Mouse (Mus musculus): ENCODE results near the gene Tmc5. TPM values are rescaled to one million over a fixed set of nuclear protein-coding genes. Genes with fewer than 3 reads are reported as not detected.

The Tmc5 gene
- polyA plus RNA-seq, 1 experiment from 2014 or later = 0.51 TPM

GRCm38 (mm10) chr7:118590726-118591305 is 6.3 kb upstream of the Tmc5 start:
- no peak for DNase-seq (ENCODE audit: low spot score)
- no peaks in the 10 kb centered on the region for H3K36me3 ChIP-seq
- 93% methylated on average over 5 of the region's 5 CpGs for WGBS
- no peak overlapping the region; the same call in 1 of the 2 replicates for H3K27ac ChIP-seq
- no peaks in the 10 kb centered on the region for H3K9me3 ChIP-seq
- peaks cover 4% of the 10 kb centered on the region for H3K27me3 ChIP-seq (ENCODE audit: insufficient read depth, poor library complexity, severe bottlenecking)
- H3K4me3 ChIP-seq = no peak overlapping the region
- peaks cover 43% of the 10 kb centered on the region for H3K4me1 ChIP-seq (replicated peaks)

- H3K36me3 ChIP-seq = no peaks in the 10 kb centered on the region
- 34% methylated on average over 6 of the region's 6 CpGs for WGBS
- H3K4me3 ChIP-seq = 0 out of 2 replicates have a peak overlapping the region, but pooled peaks have one; percentile 6
- peak overlapping the region; percentile 93 for H3K27ac ChIP-seq
- H3K9me3 ChIP-seq = no peaks in the 10 kb centered on the region
- peaks cover 55% of the 10 kb centered on the region for H3K4me1 ChIP-seq (replicated peaks)
- DNase-seq (ENCODE audit: low spot score) = peak; percentile 27
- H3K27me3 ChIP-seq (ENCODE audit: insufficient read depth, poor library complexity, severe bottlenecking) = peaks cover 17% of the 10 kb centered on the region
These were observed 5.0 kb upstream of the Tmc5 start for GRCm38 (mm10) chr7:118592146-118592545.

- no peaks in the 10 kb centered on the region for H3K9me3 ChIP-seq
- H3K27me3 ChIP-seq (ENCODE audit: insufficient read depth, poor library complexity, severe bottlenecking) = peaks cover 32% of the 10 kb centered on the region
- 3% methylated on average over 9 of the region's 9 CpGs for WGBS
- H3K36me3 ChIP-seq = no peaks in the 10 kb centered on the region
- H3K4me3 ChIP-seq = peak overlapping the region; percentile 43
- DNase-seq (ENCODE audit: low spot score) = peak; percentile 93
- peak overlapping the region; percentile 93 for H3K27ac ChIP-seq
- peaks cover 63% of the 10 kb centered on the region for H3K4me1 ChIP-seq (replicated peaks)
These were observed 3.3 kb upstream of the Tmc5 start for GRCm38 (mm10) chr7:118593567-118594407.

GRCm38 (mm10) chr7:118594611-118595010 is 2.5 kb upstream of the Tmc5 start:
- WGBS = 32% methylated on average over 10 of the region's 10 CpGs
- Histone ChIP-seq H3K4me3 (peak overlapping the region; percentile 43), H3K4me1 (replicated peaks) (peaks cover 63% of the 10 kb centered on the region)

GRCm38 (mm10) chr7:118595228-118595627 is 1.9 kb upstream of the Tmc5 start:
- WGBS = 3% methylated on average over 14 of the region's 14 CpGs
- H3K27me3 ChIP-seq (ENCODE audit: insufficient read depth, poor library complexity, severe bottlenecking) = peaks cover 34% of the 10 kb centered on the region

More at GRCm38 (mm10) chr7:118594611-118595010, 2.5 kb upstream of the Tmc5 start:
- Histone ChIP-seq H3K9me3 (no peaks in the 10 kb centered on the region), H3K27ac (peak overlapping the region; percentile 93), H3K36me3 (no peaks in the 10 kb centered on the region), H3K27me3 (ENCODE audit: insufficient read depth, poor library complexity, severe bottlenecking) (peaks cover 34% of the 10 kb centered on the region)
- DNase-seq (ENCODE audit: low spot score) = no peak

GRCm38 (mm10) chr7:118596271-118596670 is 826 bp upstream of the Tmc5 start:
- DNase-seq (ENCODE audit: low spot score) = no peak
- Histone ChIP-seq H3K4me3 (no peak overlapping the region), H3K9me3 (no peaks in the 10 kb centered on the region), H3K4me1 (replicated peaks) (peaks cover 63% of the 10 kb centered on the region), H3K36me3 (no peaks in the 10 kb centered on the region), H3K27ac (no peak overlapping the region), H3K27me3 (ENCODE audit: insufficient read depth, poor library complexity, severe bottlenecking) (peaks cover 34% of the 10 kb centered on the region)
- WGBS = 74% methylated on average over 11 of the region's 11 CpGs

More at GRCm38 (mm10) chr7:118595228-118595627, 1.9 kb upstream of the Tmc5 start:
- Histone ChIP-seq H3K27ac (peak overlapping the region; percentile 93), H3K36me3 (no peaks in the 10 kb centered on the region), H3K9me3 (no peaks in the 10 kb centered on the region), H3K4me3 (peak overlapping the region; percentile 43), H3K4me1 (replicated peaks) (peaks cover 63% of the 10 kb centered on the region)
- DNase-seq (ENCODE audit: low spot score) = peak; percentile 94

- no peak overlapping the region for H3K4me3 ChIP-seq
- 72% methylated on average over 12 of the region's 12 CpGs for WGBS
- no peak overlapping the region for H3K27ac ChIP-seq
- peaks cover 34% of the 10 kb centered on the region for H3K27me3 ChIP-seq (ENCODE audit: insufficient read depth, poor library complexity, severe bottlenecking)
- no peaks in the 10 kb centered on the region for H3K36me3 ChIP-seq
- DNase-seq (ENCODE audit: low spot score) = no peak
- peaks cover 27% of the 10 kb centered on the region for H3K4me1 ChIP-seq (replicated peaks)
- H3K9me3 ChIP-seq = no peaks in the 10 kb centered on the region
These were observed 3.0 kb downstream of the Tmc5 start for GRCm38 (mm10) chr7:118599954-118600631.

- no peak for DNase-seq (ENCODE audit: low spot score)
- Histone ChIP-seq H3K27me3 (ENCODE audit: insufficient read depth, poor library complexity, severe bottlenecking) (no peaks in the 10 kb centered on the region), H3K9me3 (0 out of 2 replicates have a peak, but pooled peaks cover 3% of the 10 kb centered on the region), H3K27ac (no peak overlapping the region), H3K4me3 (no peak overlapping the region), H3K36me3 (no peaks in the 10 kb centered on the region), H3K4me1 (replicated peaks) (no peaks in the 10 kb centered on the region)
- WGBS = 86% methylated on average over 8 of the region's 8 CpGs
These were observed 7.7 kb downstream of the Tmc5 start for GRCm38 (mm10) chr7:118604842-118605241.

- no peaks in the 10 kb centered on the region for H3K27me3 ChIP-seq (ENCODE audit: insufficient read depth, poor library complexity, severe bottlenecking)
- H3K36me3 ChIP-seq = no peaks in the 10 kb centered on the region
- H3K27ac ChIP-seq = no peak overlapping the region
- DNase-seq (ENCODE audit: low spot score) = no peak
- peaks cover 10% of the 10 kb centered on the region; the same call in 1 of the 2 replicates for H3K4me1 ChIP-seq (replicated peaks)
- no peak overlapping the region for H3K4me3 ChIP-seq
- WGBS = 95% methylated on average over 7 of the region's 7 CpGs
- H3K9me3 ChIP-seq = 0 out of 2 replicates have a peak, but pooled peaks cover 3% of the 10 kb centered on the region
These were observed 12.7 kb downstream of the Tmc5 start for GRCm38 (mm10) chr7:118609815-118610214.

GRCm38 (mm10) chr7:118610721-118611120 is 13.6 kb downstream of the Tmc5 start:
- Histone ChIP-seq H3K27me3 (ENCODE audit: insufficient read depth, poor library complexity, severe bottlenecking) (no peaks in the 10 kb centered on the region), H3K4me3 (no peak overlapping the region), H3K4me1 (replicated peaks) (peaks cover 12% of the 10 kb centered on the region; the same call in 1 of the 2 replicates), H3K27ac (no peak overlapping the region), H3K9me3 (0 out of 2 replicates have a peak, but pooled peaks cover 3% of the 10 kb centered on the region), H3K36me3 (no peaks in the 10 kb centered on the region)
- no peak for DNase-seq (ENCODE audit: low spot score)
- WGBS = 85% methylated on average over 13 of the region's 13 CpGs

GRCm38 (mm10) chr7:118611185-118611749 is 14.2 kb downstream of the Tmc5 start:
- Histone ChIP-seq H3K36me3 (no peaks in the 10 kb centered on the region), H3K4me1 (replicated peaks) (peaks cover 12% of the 10 kb centered on the region; the same call in 1 of the 2 replicates), H3K9me3 (0 out of 2 replicates have a peak, but pooled peaks cover 3% of the 10 kb centered on the region), H3K27me3 (ENCODE audit: insufficient read depth, poor library complexity, severe bottlenecking) (no peaks in the 10 kb centered on the region), H3K27ac (no peak overlapping the region), H3K4me3 (no peak overlapping the region)
- 86% methylated on average over 4 of the region's 4 CpGs for WGBS
- no peak for DNase-seq (ENCODE audit: low spot score)

GRCm38 (mm10) chr7:118611933-118612332 is 14.8 kb downstream of the Tmc5 start:
- Histone ChIP-seq H3K9me3 (no peaks in the 10 kb centered on the region), H3K4me3 (no peak overlapping the region), H3K27me3 (ENCODE audit: insufficient read depth, poor library complexity, severe bottlenecking) (no peaks in the 10 kb centered on the region), H3K4me1 (replicated peaks) (peaks cover 12% of the 10 kb centered on the region; the same call in 1 of the 2 replicates), H3K27ac (no peak overlapping the region), H3K36me3 (no peaks in the 10 kb centered on the region)
- WGBS = 77% methylated on average over 8 of the region's 8 CpGs
- DNase-seq (ENCODE audit: low spot score) = no peak

Measured in hindbrain, embryonic 10.5 days (tissue).